Mouse (Mus musculus) cerebellum, adult 11 months (tissue): ENCODE results near the gene Sardh.
A peak's percentile ranks its signal among the peaks of the same experiment; 100 is the strongest.

Experiments used
- DNase-seq: peaks from one replicate; pipeline ENCODE4 v3.0.0; 2022

The Sardh gene

DNA sequence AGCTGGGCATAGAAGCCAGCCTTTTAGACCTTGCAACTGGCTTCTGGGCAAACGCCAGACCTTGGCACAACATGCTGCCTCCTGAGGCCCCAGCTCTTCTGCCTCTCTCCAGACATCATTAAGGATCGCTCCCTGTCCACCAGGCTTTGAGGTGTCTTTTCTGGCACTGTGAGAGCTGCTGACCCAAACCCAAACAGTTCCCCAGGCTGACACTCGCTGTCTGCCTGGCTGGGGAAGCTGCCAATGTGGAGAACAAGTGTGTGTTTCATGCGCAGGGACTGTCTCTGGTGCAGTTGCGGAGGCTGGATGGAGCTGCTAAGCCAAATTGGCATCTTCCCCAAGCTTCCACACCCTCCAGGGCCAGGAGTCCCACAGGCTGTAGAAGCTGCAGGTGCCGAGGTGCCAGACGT, 25.1 kb downstream of the Sardh start:
- DNase-seq = peak; percentile 44

DNA sequence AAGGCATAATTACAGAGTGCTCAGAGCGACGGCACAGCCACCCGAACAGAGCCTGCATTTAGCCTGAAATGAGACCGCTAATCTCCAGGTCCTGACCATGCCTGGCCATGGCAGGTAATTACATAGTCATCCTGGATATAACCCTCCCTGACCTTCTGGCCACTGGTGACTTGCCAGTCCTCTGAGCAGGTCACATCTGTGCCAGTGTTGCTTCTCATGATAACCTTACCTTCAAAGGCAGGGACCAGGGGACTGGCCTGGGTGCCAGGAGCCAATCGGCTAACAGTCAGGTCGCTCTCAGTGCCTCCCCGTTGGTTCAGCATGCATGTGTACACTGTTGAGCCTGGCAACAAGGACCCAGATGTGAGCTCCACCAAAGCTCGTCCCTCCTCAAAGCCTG, 29.6 kb downstream of the Sardh start:
- no peak for DNase-seq

DNA sequence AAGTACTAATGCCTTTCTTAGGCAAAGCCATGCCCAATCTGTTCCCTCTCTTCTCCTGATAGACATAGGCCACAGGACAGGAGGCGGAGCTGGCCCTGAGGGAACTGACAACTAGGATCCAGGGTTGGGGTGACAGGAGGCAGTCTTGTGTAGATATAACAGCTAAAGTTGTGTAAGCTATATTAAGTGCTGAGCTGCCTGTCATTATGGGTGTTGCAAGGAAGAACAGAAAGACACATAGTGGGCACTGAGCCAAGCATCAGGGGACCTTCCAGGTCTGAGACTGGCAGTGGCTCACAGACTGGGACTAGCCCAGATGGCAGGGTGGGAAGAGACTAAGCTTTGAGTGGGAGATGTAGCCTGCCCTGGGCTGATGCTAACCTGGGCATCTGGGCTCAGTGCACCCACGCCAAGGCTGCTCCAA, 30.0 kb downstream of the Sardh start:
- DNase-seq = no peak

DNA sequence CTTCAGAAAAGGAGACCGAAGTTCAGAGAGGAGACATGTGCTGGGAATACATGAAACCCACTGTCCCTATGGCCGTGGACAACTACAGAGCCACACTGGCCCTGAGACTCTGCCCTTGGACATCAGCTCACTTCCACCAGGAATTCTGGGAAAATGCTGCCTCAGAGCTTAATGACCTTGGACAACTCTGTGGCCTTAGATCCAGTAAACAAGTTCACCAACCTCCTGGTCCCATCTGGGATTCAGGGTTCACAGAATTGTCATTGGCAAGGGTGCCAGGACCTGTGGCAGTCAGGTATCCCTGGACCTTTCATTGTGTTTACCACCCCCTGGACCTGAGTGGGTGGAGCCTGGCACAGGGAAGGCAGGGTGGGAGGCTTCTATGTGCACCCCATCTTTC, 32.6 kb downstream of the Sardh start:
- DNase-seq = no peak

DNA sequence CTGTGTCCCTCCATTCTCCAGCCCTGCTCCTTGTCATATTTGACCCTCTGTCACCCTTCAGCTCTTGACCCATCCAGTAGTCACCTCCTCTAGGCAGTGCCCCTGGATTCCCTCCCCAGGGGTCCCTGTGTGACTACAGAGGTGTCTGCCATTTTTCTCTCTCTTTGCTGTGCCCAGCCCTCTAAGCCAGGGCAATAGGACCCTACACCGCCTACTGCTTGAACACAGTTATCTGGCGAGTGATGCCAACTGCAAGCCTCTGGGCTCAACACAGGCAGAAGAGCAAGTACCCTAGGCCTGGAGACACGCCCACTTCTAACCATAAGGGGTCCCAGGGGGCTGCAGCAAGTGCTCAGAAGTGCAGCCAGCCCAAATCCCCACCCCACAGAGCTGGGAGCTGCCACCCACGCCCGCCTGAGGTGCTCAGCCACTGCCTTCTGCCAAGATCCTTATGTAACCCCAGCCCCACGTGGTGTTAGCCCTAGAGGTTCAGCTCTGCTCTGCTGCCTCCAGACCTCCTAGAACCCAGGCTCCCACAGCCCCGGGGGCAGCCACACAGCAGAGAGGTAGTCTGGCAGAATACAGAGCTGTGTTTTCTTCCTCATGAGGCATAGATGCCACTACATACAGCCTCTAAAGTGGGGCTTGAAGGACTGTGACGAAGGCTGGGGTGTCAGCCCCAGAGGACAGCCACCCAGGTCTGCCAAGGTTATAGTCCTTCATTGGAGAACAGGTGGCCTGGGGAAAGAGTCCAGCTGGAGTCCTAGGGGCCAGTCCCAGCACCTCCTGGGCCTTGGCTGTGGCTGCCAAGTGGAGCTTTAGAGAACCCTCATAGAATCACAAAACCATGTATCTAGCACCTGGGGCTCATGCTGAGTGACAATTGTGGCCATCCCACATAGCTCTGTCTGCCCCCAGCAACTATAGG, 35.9 kb downstream of the Sardh start:
- DNase-seq = peak; percentile 75

DNA sequence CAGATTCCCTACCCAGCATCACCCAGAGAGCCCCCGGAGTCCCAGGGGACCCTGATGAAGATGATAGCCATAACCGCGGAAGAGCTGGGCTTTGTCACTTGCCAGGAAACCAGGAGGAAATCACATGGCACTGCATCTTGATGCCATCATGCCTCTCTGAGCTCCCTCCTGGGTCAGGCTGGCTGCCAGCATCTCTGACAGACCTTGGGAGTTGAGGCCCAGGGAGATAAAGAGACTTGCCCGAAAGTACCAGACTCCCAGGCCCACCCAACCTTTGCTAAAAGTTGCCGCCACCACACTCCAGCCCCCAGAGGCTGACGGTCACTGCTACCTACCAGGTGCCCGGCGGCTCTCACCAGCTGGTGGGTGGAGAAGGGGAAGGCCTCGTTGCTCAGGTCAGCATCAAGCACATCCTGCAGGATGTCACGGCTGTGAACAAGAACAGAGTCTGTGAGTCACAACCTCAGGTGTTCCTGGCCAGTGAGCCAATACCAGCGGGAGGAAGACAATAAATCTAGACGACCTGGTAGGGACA, 37.4 kb downstream of the Sardh start:
- DNase-seq = peak; percentile 52

DNA sequence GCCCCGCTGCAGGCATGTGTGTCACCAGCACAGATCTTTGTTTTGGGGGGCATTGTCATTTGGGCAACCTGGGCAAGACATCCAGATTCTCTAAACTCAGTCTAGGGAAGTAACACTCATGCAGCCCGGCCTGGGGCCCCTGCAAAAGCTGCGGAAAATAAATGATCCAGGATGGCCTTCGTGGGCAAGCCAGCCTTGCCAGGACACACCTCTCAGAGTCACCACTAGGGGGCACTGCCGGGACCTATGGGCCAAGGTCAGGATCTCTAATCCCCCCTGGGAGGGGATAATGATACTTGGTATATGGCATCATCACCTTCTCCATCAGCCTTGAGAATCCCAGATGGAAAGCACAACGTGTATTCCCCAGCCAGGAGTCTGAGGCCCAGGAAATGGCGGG, 37.9 kb downstream of the Sardh start:
- peak; percentile 51 for DNase-seq

DNA sequence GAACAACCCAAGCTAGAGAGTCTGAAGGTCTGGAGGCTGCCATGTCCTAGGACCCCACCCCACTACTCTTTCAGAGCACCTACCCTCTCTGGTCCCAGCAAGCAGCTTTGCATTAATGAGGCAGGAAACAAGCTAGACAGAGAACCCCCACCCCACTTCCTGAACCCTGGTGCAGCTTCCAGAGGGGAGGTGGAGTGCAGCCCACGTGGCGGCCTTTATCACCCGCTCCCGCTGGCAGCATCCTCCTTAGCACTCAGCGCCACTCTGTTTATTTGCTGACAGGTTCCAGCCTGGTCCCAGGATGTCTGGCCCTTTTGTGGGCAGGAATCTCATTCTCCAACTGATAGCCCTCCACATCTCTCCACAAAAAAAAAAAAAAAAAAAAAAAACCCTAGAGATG, 38.3 kb downstream of the Sardh start:
- DNase-seq = no peak

DNA sequence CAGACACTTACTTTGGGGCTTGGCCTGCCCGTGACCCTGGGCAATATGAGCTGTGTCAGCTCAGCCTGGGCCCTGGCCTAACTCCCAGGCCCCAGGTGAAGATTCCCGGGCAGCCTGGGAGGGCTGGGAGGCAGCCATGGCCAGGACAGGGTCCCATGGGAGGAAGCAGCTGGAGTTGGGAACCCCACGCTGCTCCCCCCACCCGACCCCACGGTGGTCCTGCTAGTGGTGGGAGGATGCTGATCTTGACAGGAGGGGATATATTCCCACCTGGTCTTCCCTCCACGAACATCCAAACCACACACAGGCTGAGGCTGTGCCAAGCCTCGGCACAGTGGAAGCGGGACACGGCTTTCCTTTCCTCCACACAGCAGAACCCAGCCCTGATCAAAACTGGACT, 38.8 kb downstream of the Sardh start:
- no peak for DNase-seq

DNA sequence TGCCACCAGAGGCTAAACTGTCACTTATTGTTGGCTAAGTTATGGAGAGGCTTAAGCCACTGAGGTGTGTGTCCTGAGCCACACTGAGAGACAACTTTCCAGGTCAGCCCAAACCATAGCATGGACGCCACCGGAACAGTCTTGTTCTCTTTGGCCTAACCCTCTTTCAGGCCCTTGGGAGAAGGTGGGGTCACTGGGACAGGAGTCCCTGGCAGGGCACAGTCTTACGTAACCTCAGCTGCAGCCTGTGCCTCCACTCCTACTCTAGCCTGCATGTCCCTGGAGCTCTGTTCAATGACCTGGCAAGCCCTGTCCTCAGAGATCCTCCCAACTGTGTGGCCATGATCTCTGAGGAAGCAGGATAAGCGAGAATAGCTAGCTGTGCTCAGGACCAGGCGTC, 41.0 kb downstream of the Sardh start:
- no peak for DNase-seq

DNA sequence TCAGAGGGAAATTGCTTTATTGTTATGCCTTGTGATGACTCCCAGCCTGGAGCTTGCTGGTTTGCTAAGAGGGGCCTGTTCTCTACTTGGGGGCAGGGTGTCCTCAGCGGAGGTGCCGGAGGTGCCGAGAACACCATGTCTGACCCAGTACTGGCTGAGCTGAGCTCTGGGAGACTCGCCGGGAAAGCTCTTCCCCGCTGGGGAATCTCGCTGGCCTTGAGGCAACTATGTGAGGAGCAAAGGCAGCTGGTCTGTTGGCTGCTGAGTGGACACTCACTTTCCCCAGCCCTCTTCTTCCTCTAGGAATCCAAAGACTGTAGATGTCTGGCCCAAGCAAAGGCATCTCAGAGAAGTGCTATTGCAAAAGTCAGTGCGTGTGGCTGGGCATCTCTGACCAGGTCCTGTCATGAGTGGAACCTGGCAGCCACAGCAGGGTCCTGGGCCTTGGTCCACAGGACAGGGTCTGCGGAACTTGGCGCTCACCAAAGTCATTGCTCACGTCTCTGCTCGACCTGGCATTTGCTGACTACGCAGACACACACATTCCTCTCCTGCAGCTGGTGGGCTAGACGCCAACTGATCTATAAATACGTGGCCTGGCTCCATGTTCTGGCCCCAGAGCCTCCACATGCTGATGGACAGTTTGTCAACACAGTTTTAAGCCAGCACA, 41.9 kb downstream of the Sardh start:
- DNase-seq = no peak

DNA sequence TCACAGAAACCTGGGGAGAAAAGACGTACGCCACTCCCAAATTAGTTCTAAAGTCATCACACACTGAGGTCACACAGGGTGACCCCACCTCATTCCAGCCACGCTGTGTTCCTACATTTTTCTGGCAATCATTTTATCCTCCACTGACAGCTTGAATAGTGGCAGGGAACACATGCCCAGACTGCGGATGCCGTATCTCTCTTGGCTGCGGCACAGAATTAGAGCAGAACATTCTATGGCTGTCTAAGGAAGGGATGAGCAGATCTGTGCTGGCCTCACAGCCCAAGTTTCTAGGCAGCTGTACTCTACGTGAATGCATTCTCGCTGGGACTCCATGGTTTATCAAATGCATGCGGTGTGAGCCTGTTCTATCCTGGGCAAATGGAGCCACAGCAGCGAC, 42.5 kb downstream of the Sardh start:
- peak; percentile 32 for DNase-seq

DNA sequence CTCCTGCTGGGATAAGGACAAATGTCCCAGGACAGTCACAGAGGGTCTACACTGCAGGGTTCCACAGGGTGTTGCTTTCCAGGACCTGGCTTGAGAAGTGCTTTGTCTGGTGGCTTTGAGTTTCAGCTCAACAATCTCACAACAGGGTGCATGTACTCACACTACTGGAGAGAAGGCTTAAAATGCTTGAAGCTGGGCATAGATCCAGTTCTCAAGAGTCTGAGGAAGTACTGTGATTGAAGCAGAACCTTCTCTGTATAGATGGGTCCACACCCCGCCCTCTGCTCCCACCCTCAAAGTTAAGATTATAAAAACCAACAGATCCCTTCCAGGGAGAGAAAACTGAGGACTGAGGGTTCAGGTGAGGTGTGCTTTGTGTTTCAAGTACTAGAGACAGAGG, 47.6 kb downstream of the Sardh start:
- DNase-seq = no peak

DNA sequence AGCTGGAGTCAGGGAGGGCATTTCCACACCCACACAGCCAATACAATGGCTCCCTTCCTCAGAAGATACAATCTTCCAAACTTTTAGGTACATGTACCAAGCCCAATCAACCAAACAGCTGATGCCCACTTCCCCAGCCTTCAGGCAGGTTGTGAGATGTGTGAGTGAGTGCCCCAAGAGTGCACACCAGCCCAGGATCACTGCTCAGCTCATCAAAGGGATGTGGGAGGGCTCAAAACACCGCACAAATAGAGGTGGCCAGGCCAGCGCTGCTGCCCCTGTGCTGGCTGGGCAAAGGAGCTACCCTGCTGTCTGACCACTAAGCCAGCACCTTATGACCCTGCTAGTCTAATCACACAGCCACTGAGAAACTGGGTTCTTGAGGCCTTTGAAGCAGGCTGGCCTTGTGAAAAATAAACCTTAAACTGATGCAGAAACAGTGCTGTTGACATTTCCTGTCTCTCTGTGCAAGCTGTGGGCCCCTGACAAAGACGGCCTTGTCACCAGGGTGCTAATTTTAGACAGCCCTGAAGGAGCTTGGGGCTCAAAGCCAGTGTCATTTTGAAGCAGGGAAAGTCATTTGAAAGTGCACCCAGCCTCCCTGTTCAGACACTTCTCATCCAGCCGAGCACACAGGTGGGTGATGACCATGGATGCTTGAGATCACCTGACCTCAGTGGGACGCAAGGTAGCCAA, 49.4 kb downstream of the Sardh start:
- no peak for DNase-seq

DNA sequence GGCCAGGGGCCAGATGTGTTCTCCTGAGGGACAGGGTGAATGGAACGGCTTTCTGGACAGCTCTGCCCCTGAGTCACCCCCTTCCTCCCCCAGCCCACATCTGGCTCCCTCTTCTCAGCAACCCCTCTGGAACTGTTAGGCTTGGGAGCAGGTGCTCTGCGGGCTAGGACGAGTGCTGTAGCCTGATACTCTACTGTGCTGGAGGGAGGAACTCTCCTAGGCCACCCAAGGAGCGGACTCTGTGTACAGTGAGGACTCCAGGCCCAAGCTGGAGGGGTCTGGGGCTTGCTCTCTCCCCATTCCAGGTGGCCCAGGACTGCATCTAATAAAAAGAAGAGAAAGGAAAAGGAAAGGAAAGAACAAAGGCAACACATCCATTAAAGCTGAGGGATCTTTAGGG, 58.1 kb downstream of the Sardh start:
- no peak for DNase-seq

DNA sequence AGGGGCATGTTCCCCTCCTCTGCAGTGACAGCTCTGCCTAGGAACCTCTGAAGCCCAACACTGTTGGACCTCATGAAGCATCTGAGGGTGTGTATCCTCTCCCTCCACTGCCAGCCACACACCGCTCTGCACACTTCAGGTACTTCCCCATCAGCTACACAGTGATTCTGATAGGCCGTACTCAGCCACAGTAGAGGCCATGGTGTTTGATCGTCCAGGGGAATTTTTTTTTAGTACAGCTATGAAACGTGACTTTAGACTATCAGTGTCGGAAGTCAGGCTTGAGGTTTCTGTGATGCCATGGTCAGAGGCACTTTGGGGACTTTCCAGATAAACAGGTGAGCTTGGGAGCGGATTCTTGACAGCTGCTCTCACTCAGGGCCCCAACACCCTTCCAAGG, 60.6 kb downstream of the Sardh start:
- no peak for DNase-seq

DNA sequence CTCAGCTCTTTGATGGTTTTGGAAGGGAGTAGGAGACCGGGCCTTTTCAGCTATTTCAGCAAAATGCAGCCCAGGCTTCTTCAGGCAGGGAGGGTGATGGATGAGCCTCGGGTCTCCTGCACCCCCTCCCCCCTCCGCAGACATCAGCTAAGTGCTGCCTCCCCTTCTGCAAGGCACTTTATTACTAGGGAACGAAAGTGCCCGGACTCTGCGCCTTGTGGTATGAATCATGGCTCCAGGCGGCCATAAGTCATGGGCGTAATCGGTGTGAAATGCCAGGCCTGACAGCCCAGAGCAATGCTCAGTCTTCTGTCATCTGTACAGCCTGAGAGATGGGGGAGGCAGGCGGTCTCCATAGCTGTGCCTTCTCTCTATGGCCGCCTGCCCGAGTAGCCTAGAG, 64.4 kb downstream of the Sardh start:
- no peak for DNase-seq

DNA sequence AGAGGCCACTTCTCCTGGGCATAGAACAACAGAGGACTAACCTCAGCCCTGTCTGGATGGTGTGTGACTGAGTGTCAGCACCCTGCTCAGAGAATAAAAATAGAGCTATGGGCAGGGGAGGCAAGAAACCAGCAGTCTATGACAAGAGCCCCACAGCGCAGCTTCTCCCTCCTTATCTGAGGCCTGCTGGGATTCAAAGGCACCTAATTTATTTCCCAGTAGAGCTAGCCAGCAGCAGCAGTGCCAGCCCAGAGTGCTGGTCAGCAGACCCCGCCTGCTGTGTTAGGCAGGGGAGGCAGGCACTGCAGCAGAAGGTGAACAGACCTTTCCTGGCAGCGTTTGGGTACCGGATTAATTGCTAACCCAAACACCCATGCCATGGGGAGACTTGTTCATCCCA, 66.2 kb downstream of the Sardh start:
- peak; percentile 20 for DNase-seq

DNA sequence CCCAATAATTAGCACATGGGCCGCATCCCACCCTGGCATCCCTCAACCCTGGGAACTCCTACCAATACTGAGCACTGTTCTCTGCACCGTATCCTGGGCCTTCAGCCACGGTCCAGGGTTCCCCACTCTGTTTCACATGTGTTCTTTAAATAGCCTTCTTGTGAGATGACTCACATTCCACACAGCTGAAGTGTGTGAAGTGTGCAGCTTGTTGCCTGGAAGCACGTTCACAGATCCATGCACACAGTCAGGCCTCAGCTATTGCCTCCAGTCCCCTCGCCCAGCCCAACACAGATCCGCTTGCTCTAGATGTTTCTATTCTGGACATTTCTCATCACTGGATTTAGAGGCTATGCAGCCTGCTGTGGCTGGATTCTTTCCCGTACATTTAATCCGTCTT, 69.0 kb downstream of the Sardh start:
- DNase-seq = no peak

DNA sequence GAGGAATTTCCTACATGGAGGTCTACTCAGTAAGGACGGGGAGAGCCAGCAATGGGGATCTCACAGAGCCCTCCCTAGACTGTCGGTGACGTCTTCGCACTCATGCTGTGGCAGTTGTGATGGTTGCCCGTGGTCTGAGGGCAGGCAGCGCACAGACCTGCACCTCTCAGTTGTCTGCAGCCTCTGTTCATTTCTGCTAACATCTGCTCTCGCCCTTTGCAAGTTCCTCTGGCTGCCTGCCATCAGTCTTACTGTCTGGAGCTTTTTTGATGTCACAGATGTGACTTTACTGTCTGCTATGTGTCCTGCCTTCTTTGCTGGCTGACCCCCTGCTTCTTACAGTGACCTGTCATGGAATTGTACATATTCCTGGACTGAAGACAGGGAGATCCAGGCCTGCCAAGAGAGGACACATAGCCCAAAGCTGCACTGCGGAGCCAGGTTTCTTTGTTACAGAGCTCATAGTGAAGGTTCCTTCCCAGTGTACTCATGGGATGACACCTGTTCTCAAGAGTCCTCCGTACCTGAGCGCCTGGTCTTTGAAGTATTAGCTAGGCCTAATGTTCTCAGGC, 72.4 kb downstream of the Sardh start:
- DNase-seq = no peak

DNA sequence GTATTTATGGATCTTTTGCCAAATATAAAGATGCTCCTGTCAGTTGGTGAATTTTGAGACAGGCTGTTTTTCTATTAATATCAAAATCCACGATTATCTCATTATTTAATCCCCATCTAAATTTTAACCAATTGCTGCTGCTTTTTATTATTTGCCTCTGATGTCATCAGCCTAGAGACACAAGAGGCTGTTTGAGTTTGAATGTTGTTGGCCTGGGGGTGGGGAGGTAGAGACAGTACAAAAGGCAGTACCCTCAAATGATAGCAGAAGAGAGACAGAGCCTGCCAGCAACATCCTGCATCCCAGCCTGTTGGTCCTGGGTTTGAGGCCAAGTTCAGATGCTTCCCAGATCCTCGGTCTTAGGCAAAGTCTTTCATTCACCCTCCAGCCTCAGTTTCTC, 73.9 kb downstream of the Sardh start:
- no peak for DNase-seq

DNA sequence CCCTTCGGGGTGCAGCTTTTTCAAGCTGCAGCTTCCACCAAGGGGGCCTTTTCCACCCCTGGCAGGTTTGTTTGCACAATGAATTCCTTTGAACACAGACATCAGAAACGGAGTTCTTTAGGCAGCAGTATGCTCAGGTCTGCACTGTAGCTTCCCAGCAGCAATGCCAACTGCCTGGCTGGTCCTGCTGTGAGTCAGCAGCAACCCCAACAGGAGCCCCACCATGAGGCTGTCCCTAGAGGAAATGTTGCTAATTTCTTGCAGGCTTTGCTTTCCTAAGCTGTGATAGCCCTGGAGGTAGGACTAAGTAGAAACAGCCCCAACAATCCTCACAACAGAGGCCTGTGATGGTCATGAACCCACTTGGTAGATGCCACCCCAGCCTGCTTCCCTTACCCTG, 81.1 kb downstream of the Sardh start:
- no peak for DNase-seq

DNA sequence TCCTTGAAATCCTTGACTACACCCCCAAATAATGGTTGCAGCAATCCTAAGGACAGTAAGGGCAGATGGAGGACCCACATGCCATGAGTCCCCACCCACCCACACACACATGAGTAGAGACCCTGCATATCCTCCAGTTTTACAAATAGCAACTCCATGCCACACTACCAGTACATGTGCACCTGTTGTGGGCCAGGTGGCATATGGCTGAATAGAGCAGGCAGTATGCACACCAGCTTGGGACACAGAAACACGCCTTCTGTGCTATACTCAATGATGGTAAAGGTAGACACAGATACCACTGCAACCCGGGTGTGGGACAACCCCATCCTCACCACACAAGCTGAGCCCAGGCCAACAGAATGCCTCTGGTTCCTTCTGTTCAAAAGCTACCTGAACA, 82.1 kb downstream of the Sardh start:
- no peak for DNase-seq
